Mouse (Mus musculus) granulocyte monocyte progenitor cell, adult 5-6 weeks (primary cell): ENCODE data around the gene Rfng. TPM values are rescaled to one million over a fixed set of nuclear protein-coding genes. Genes with fewer than 3 reads are reported as not detected.

Experiments
- total RNA-seq, 2 experiments: library from RNA; stranded (forward) in 1 of 2; stranded (reverse) in 1 of 2; fragments of 200-712, 200-1000 nt in 1 of 2; fragments of >200 nt in 1 of 2; fragmentation: Nextera tagmentation in 1 of 2; gene quantifications; 2 replicates each; pipeline ENCODE4 v1.2.3; 2014 to 2017

Gene Rfng
- total RNA-seq, 2 experiments from 2014 or later: 3.1 to 23.8 TPM

Other genes with a start within 250 kb of the Rfng start
- 64.7 and 75.8 TPM in 2 replicates for gene Mcrip1, start 234.5 kb downstream of the Rfng start, total RNA-seq (2014; fragmentation: Nextera tagmentation)
- gene Mcrip1, start 234.5 kb downstream of the Rfng start, total RNA-seq (2017): 23.1 and 23.4 TPM in 2 replicates
- gene Ppp1r27, start 233.1 kb downstream of the Rfng start, total RNA-seq (2014; fragmentation: Nextera tagmentation): not detected in 2 replicates
- gene Ppp1r27, start 233.1 kb downstream of the Rfng start, total RNA-seq (2017): not detected in 2 replicates
- gene P4hb, start 211.0 kb downstream of the Rfng start, total RNA-seq (2014; fragmentation: Nextera tagmentation): 864 and 921 TPM in 2 replicates
- 1,372 and 1,702 TPM in 2 replicates for gene P4hb, start 211.0 kb downstream of the Rfng start, total RNA-seq (2017)
- gene Arhgdia, start 202.6 kb downstream of the Rfng start, total RNA-seq (2014; fragmentation: Nextera tagmentation): 514 and 552 TPM in 2 replicates
- 163 and 168 TPM in 2 replicates for gene Arhgdia, start 202.6 kb downstream of the Rfng start, total RNA-seq (2017)
- gene Alyref, start 185.8 kb downstream of the Rfng start, total RNA-seq (2014; fragmentation: Nextera tagmentation): 161 and 171 TPM in 2 replicates
- gene Alyref, start 185.8 kb downstream of the Rfng start, total RNA-seq (2017): 315 and 430 TPM in 2 replicates
- gene Anapc11, start 185.8 kb downstream of the Rfng start, total RNA-seq (2014; fragmentation: Nextera tagmentation): 80.9 and 96.2 TPM in 2 replicates
- gene Anapc11, start 185.8 kb downstream of the Rfng start, total RNA-seq (2017): 26.9 and 27.0 TPM in 2 replicates
- not detected in 2 replicates for gene Npb, start 175.7 kb downstream of the Rfng start, total RNA-seq (2014; fragmentation: Nextera tagmentation)
- not detected in 2 replicates for gene Npb, start 175.7 kb downstream of the Rfng start, total RNA-seq (2017)
- 48.1 and 70.3 TPM in 2 replicates for gene Pcyt2, start 166.3 kb downstream of the Rfng start, total RNA-seq (2014; fragmentation: Nextera tagmentation)
- gene Pcyt2, start 166.3 kb downstream of the Rfng start, total RNA-seq (2017): 21.9 and 35.5 TPM in 2 replicates
- 66.1 and 81.1 TPM in 2 replicates for gene Sirt7, start 159.0 kb downstream of the Rfng start, total RNA-seq (2014; fragmentation: Nextera tagmentation)
- gene Sirt7, start 159.0 kb downstream of the Rfng start, total RNA-seq (2017): 57.4 and 75.0 TPM in 2 replicates
- gene Mafg, start 150.6 kb downstream of the Rfng start, total RNA-seq (2014; fragmentation: Nextera tagmentation): 28.7 and 37.0 TPM in 2 replicates
- 30.2 and 36.6 TPM in 2 replicates for gene Mafg, start 150.6 kb downstream of the Rfng start, total RNA-seq (2017)
- gene Pycr1, start 140.4 kb downstream of the Rfng start, total RNA-seq (2014; fragmentation: Nextera tagmentation): 14.6 and 15.9 TPM in 2 replicates
- gene Pycr1, start 140.4 kb downstream of the Rfng start, total RNA-seq (2017): 4.6 and 8.9 TPM in 2 replicates
- not detected in 2 replicates for gene Myadml2, start 136.0 kb downstream of the Rfng start, total RNA-seq (2014; fragmentation: Nextera tagmentation)
- gene Myadml2, start 136.0 kb downstream of the Rfng start, total RNA-seq (2017): 0.69 and 1.9 TPM in 2 replicates
- gene Notum, start 123.0 kb downstream of the Rfng start, total RNA-seq (2014; fragmentation: Nextera tagmentation): not detected in 2 replicates
- not detected in 2 replicates for gene Notum, start 123.0 kb downstream of the Rfng start, total RNA-seq (2017)
- 44.6 and 84.7 TPM in 2 replicates for gene Aspscr1, start 111.2 kb downstream of the Rfng start, total RNA-seq (2014; fragmentation: Nextera tagmentation)
- 29.0 and 33.5 TPM in 2 replicates for gene Aspscr1, start 111.2 kb downstream of the Rfng start, total RNA-seq (2017)
- gene Cenpx, start 70.5 kb downstream of the Rfng start, total RNA-seq (2014; fragmentation: Nextera tagmentation): 99.2 and 129 TPM in 2 replicates
- gene Cenpx, start 70.5 kb downstream of the Rfng start, total RNA-seq (2017): 110 and 151 TPM in 2 replicates
- 16.7 and 35.0 TPM in 2 replicates for gene Lrrc45, start 70.3 kb downstream of the Rfng start, total RNA-seq (2014; fragmentation: Nextera tagmentation)
- gene Lrrc45, start 70.3 kb downstream of the Rfng start, total RNA-seq (2017): 30.6 and 46.2 TPM in 2 replicates
- 2.1 and 5.1 TPM in 2 replicates for gene Rac3, start 62.7 kb downstream of the Rfng start, total RNA-seq (2014; fragmentation: Nextera tagmentation)
- gene Rac3, start 62.7 kb downstream of the Rfng start, total RNA-seq (2017): 1.1 TPM in 2 replicates
- 15.9 and 24.1 TPM in 2 replicates for gene Dcxr, start 56.9 kb downstream of the Rfng start, total RNA-seq (2014; fragmentation: Nextera tagmentation)
- 14.5 and 18.6 TPM in 2 replicates for gene Dcxr, start 56.9 kb downstream of the Rfng start, total RNA-seq (2017)
- gene Cbr2, start 52.1 kb downstream of the Rfng start, total RNA-seq (2014; fragmentation: Nextera tagmentation): not detected in 2 replicates
- not detected in 2 replicates for gene Cbr2, start 52.1 kb downstream of the Rfng start, total RNA-seq (2017)
- gene Hmga1b, start 21.4 kb downstream of the Rfng start, total RNA-seq (2014; fragmentation: Nextera tagmentation): 12.8 and 179 TPM in 2 replicates
- gene Hmga1b, start 21.4 kb downstream of the Rfng start, total RNA-seq (2017): 16.3 and 157 TPM in 2 replicates
- 82.5 and 83.6 TPM in 2 replicates for gene Gps1, start 65 bp upstream of the Rfng start, total RNA-seq (2014; fragmentation: Nextera tagmentation)
- 91.8 and 116 TPM in 2 replicates for gene Gps1, start 65 bp upstream of the Rfng start, total RNA-seq (2017)
- 48.2 and 60.7 TPM in 2 replicates for gene Dus1l, start 12.2 kb upstream of the Rfng start, total RNA-seq (2014; fragmentation: Nextera tagmentation)
- 63.0 and 74.8 TPM in 2 replicates for gene Dus1l, start 12.2 kb upstream of the Rfng start, total RNA-seq (2017)
- gene Fasn, start 40.3 kb upstream of the Rfng start, total RNA-seq (2014; fragmentation: Nextera tagmentation): 79.3 and 146 TPM in 2 replicates
- 45.2 and 59.7 TPM in 2 replicates for gene Fasn, start 40.3 kb upstream of the Rfng start, total RNA-seq (2017)
- 4.6 and 5.2 TPM in 2 replicates for gene Ccdc57, start 148.7 kb upstream of the Rfng start, total RNA-seq (2014; fragmentation: Nextera tagmentation)
- gene Ccdc57, start 148.7 kb upstream of the Rfng start, total RNA-seq (2017): 5.6 and 6.9 TPM in 2 replicates
- gene Slc16a3, start 164.3 kb upstream of the Rfng start, total RNA-seq (2014; fragmentation: Nextera tagmentation): 5.0 and 11.3 TPM in 2 replicates
- gene Slc16a3, start 164.3 kb upstream of the Rfng start, total RNA-seq (2017): 4.1 and 4.7 TPM in 2 replicates
- 53.7 and 63.6 TPM in 2 replicates for gene Csnk1d, start 207.1 kb upstream of the Rfng start, total RNA-seq (2014; fragmentation: Nextera tagmentation)
- 68.2 and 70.6 TPM in 2 replicates for gene Csnk1d, start 207.1 kb upstream of the Rfng start, total RNA-seq (2017)